Mouse (Mus musculus) heart, embryonic 16.5 days (tissue): ENCODE data around the gene Fbxl4. TPM values are rescaled to one million over a fixed set of nuclear protein-coding genes. Genes with fewer than 3 reads are reported as not detected.

Source experiments
- ATAC-seq: fragments of 200-750 bp; cut with Nextera tagmentation; replicated peaks from 2 replicates; pipeline ENCODE4 v1.8.0; 2017; ENCODE audit warnings: moderate number of reproducible peaks; ENCODE audit not compliant: insufficient read depth, low FRiP score; ENCODE audit errors: extremely low read depth
- H3K27ac ChIP-seq: fragments of 300-500 bp; sonication (generic); 2 replicates; pipeline ENCODE4 v1.5.1; 2014; ENCODE audit warnings: mild to moderate bottlenecking, low read length, control low read depth, moderate library complexity
- H3K27me3 ChIP-seq: fragments of 300-500 bp; sonication (generic); 2 replicates; pipeline ENCODE4 v1.6.1; 2014; ENCODE audit warnings: low read length, mixed read lengths; ENCODE audit not compliant: control insufficient read depth, insufficient read depth
- H3K36me3 ChIP-seq: fragments of 300-500 bp; sonication (generic); 2 replicates; pipeline ENCODE4 v1.6.1; 2014; ENCODE audit not compliant: control insufficient read depth, insufficient read depth
- H3K4me1 ChIP-seq: fragments of 300-500 bp; sonication (generic); 2 replicates; pipeline ENCODE4 v1.6.1; 2014; ENCODE audit warnings: low read length, mixed read lengths; ENCODE audit not compliant: control insufficient read depth, insufficient read depth
- H3K4me2 ChIP-seq: fragments of 300-500 bp; sonication (generic); 2 replicates; pipeline ENCODE4 v1.6.1; 2014; ENCODE audit warnings: low read depth, mild to moderate bottlenecking, control low read depth, low read length
- H3K4me3 ChIP-seq: fragments of 300-500 bp; sonication (generic); 2 replicates; pipeline ENCODE4 v1.5.1; 2014; ENCODE audit warnings: mild to moderate bottlenecking, control low read depth, low read length
- H3K9ac ChIP-seq: fragments of 300-500 bp; sonication (generic); 2 replicates; pipeline ENCODE4 v1.6.1; 2014; ENCODE audit warnings: low read length, control low read depth
- H3K9me3 ChIP-seq: fragments of 300-500 bp; sonication (generic); replicated peaks from 2 replicates; pipeline ENCODE4 v1.6.1; 2016; ENCODE audit warnings: low read length; ENCODE audit not compliant: control insufficient read depth
- WGBS: fragments of 180-500 bp; shearing (Covaris S2); extraction: QIAGEN DNeasy Blood & Tissue Kit; methylation state at CpG from one replicate; pipeline ENCODE4 v1.1.7; 2014; 5-methylcytosine and 5-hydroxymethylcytosine counted together
- polyA plus RNA-seq: library from polyadenylated mRNA; unstranded; fragments of >200 nt; fragmentation: Nextera tagmentation; extraction: Ambion mirVana; gene quantifications from 2 replicates; pipeline ENCODE4 v1.2.1, GENCODE M21; 2015

The Fbxl4 gene
- polyA plus RNA-seq, 1 experiment from 2014 or later, result 12.6 TPM

GRCm38 (mm10) chr4:22383528-22384265 is 26.4 kb downstream of the Fbxl4 start:
- no peak overlapping the region for H3K9ac ChIP-seq
- H3K27me3 ChIP-seq, result no peaks in the 10 kb centered on the region
- peaks cover 4% of the 10 kb centered on the region; the same call in 1 of the 2 replicates for H3K36me3 ChIP-seq
- no peaks in the 10 kb centered on the region for H3K4me1 ChIP-seq
- H3K9me3 ChIP-seq, result no peaks in the 10 kb centered on the region
- 95% methylated on average over 1 of the region's 1 CpGs for WGBS
- H3K27ac ChIP-seq, result no peak overlapping the region
- no peak overlapping the region for H3K4me2 ChIP-seq
- no peak overlapping the region for H3K4me3 ChIP-seq
- no peak for ATAC-seq

GRCm38 (mm10) chr4:22390045-22390444 is 32.7 kb downstream of the Fbxl4 start:
- 68% methylated on average over 7 of the region's 7 CpGs for WGBS
- Histone ChIP-seq H3K9ac (no peak overlapping the region), H3K27ac (no peak overlapping the region), H3K4me1 (no peaks in the 10 kb centered on the region), H3K4me3 (no peak overlapping the region), H3K4me2 (no peak overlapping the region), H3K9me3 (no peaks in the 10 kb centered on the region), H3K27me3 (no peaks in the 10 kb centered on the region), H3K36me3 (no peaks in the 10 kb centered on the region)
- no peak for ATAC-seq

- WGBS, result 69% methylated on average over 13 of the region's 13 CpGs
- Histone ChIP-seq H3K27me3 (no peaks in the 10 kb centered on the region), H3K4me2 (no peak overlapping the region), H3K36me3 (peaks cover 5% of the 10 kb centered on the region), H3K9me3 (no peaks in the 10 kb centered on the region), H3K9ac (no peak overlapping the region), H3K27ac (no peak overlapping the region), H3K4me1 (no peaks in the 10 kb centered on the region), H3K4me3 (no peak overlapping the region)
- ATAC-seq, result no peak
Measured at GRCm38 (mm10) chr4:22392777-22393473, 35.6 kb downstream of the Fbxl4 start.

GRCm38 (mm10) chr4:22395404-22395803 is 38.1 kb downstream of the Fbxl4 start:
- 60% methylated on average over 2 of the region's 2 CpGs for WGBS
- H3K4me2 ChIP-seq, result no peak overlapping the region
- ATAC-seq, result no peak

GRCm38 (mm10) chr4:22396484-22397000 is 39.2 kb downstream of the Fbxl4 start:
- Histone ChIP-seq H3K36me3 (peaks cover 12% of the 10 kb centered on the region), H3K4me1 (no peaks in the 10 kb centered on the region), H3K27me3 (no peaks in the 10 kb centered on the region), H3K4me2 (no peak overlapping the region), H3K9ac (no peak overlapping the region), H3K9me3 (no peaks in the 10 kb centered on the region), H3K27ac (no peak overlapping the region), H3K4me3 (no peak overlapping the region)
- WGBS, result 97% methylated on average over 1 of the region's 1 CpGs
- ATAC-seq, result no peak

More at GRCm38 (mm10) chr4:22395404-22395803, 38.1 kb downstream of the Fbxl4 start:
- Histone ChIP-seq H3K9ac (no peak overlapping the region), H3K4me1 (no peaks in the 10 kb centered on the region), H3K27ac (no peak overlapping the region), H3K4me3 (no peak overlapping the region), H3K9me3 (no peaks in the 10 kb centered on the region), H3K27me3 (no peaks in the 10 kb centered on the region), H3K36me3 (peaks cover 12% of the 10 kb centered on the region)

- H3K27ac ChIP-seq, result no peak overlapping the region
- no peaks in the 10 kb centered on the region for H3K4me1 ChIP-seq
- no peak for ATAC-seq
- WGBS, result 85% methylated on average over 5 of the region's 5 CpGs
- H3K9ac ChIP-seq, result no peak overlapping the region
- no peaks in the 10 kb centered on the region for H3K27me3 ChIP-seq
- peaks cover 12% of the 10 kb centered on the region for H3K36me3 ChIP-seq
- no peak overlapping the region for H3K4me2 ChIP-seq
- H3K9me3 ChIP-seq, result no peaks in the 10 kb centered on the region
- H3K4me3 ChIP-seq, result no peak overlapping the region
Measured at GRCm38 (mm10) chr4:22397003-22397402, 39.7 kb downstream of the Fbxl4 start.

GRCm38 (mm10) chr4:22402032-22402431 is 44.7 kb downstream of the Fbxl4 start:
- Histone ChIP-seq H3K4me2 (no peak overlapping the region), H3K9ac (no peak overlapping the region), H3K36me3 (peaks cover 11% of the 10 kb centered on the region), H3K4me1 (no peaks in the 10 kb centered on the region), H3K27ac (no peak overlapping the region), H3K4me3 (no peak overlapping the region), H3K9me3 (no peaks in the 10 kb centered on the region), H3K27me3 (no peaks in the 10 kb centered on the region)
- WGBS, result 86% methylated on average over 3 of the region's 3 CpGs
- no peak for ATAC-seq

- WGBS, result 92% methylated on average over 10 of the region's 10 CpGs
- H3K9me3 ChIP-seq, result no peaks in the 10 kb centered on the region
- no peak overlapping the region for H3K4me3 ChIP-seq
- no peak overlapping the region for H3K9ac ChIP-seq
- ATAC-seq, result no peak
- H3K4me1 ChIP-seq, result no peaks in the 10 kb centered on the region
- no peak overlapping the region for H3K4me2 ChIP-seq
- peaks cover 8% of the 10 kb centered on the region for H3K36me3 ChIP-seq
- H3K27ac ChIP-seq, result no peak overlapping the region
- no peaks in the 10 kb centered on the region for H3K27me3 ChIP-seq
Measured at GRCm38 (mm10) chr4:22402930-22403329, 45.6 kb downstream of the Fbxl4 start.

- no peak overlapping the region for H3K9ac ChIP-seq
- no peak overlapping the region for H3K4me2 ChIP-seq
- no peak overlapping the region for H3K27ac ChIP-seq
- no peak overlapping the region for H3K4me3 ChIP-seq
- no peaks in the 10 kb centered on the region for H3K9me3 ChIP-seq
- ATAC-seq, result no peak
- no peaks in the 10 kb centered on the region for H3K27me3 ChIP-seq
- 42% methylated on average over 2 of the region's 2 CpGs for WGBS
- H3K4me1 ChIP-seq, result no peaks in the 10 kb centered on the region
- no peaks in the 10 kb centered on the region for H3K36me3 ChIP-seq
Measured at GRCm38 (mm10) chr4:22420627-22421026, 63.3 kb downstream of the Fbxl4 start.
